Mouse (Mus musculus) liver, embryonic 14.5 days (tissue): ENCODE results near the gene Rnf182.

Experiments
- CTCF ChIP-seq: IDR thresholded peaks from 2 replicates; pipeline ENCODE4 v1.5.1; 2016; ENCODE audit warnings: antibody characterized with exemption, low read depth, control low read depth
- EP300 ChIP-seq: IDR thresholded peaks from 2 replicates; pipeline ENCODE4 v1.6.1; 2016; ENCODE audit warnings: antibody characterized with exemption, low read depth

DNA sequence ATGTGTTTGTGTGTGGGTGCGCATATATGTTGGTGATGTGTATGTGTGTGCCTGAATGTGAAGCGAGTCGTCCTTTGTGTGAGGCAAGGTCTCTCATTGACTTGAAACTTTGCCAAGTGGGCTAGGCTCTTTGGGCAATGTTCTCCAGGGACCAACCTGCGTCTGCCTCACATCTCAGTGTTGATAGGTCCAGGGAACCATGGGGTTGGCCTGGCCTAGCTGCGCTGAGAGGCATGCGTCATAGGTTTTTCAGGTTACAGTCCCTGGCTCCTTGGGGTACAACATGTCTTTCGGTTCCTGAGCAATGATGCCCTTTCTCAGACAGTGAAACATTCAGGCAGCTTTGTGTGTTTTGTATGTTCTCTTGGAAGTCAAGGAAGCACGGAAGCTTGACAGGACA is 49.3 kb upstream of the Rnf182 start:
- TF ChIP-seq CTCF (no peak), EP300 (no peak)
